Mouse (Mus musculus): ENCODE results near the gene BC048562.

DNA sequence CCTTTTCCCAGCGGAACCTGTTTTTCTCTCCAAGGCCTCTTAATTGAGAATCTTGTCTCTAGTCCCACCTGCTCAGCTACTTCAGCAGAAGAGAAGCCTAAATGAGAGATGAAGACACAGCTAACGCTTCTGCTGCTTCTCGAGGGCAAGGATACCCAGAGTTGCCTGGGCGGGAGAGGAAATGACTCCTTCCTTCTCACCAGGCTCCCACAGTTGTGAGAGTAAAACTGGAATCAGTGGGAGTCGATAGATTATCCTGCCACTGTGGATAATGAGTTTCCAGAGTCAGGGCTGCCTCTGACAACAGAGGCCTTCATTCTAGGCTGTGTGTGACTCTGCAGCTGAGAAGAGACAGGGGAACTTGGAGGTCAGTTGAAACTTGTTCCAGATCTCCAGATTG is 4.2 kb downstream of the BC048562 start:
- TF ChIP-seq POLR2A (IDR thresholded peaks at IDR 0.05; ENCODE audit: insufficient read depth, low read depth, low read length) (no peak), CTCF (IDR thresholded peaks at IDR 0.05) (no peak), EP300 (IDR thresholded peaks at IDR 0.05; ENCODE audit: insufficient read depth, low read depth, low read length) (no peak)
